Mouse (Mus musculus) limb, embryonic 12.5 days (tissue): ENCODE measurements around the gene Hamp2. TPM values are rescaled to one million over a fixed set of nuclear protein-coding genes. Genes with fewer than 3 reads are reported as not detected.
"Not testable (repeated sequence)": the region's sequence is repeated elsewhere in the genome, so short reads cannot be mapped to it uniquely, and the experiment has no call there.

Experiments used
- ATAC-seq: fragments of 200-750 bp; cut with Nextera tagmentation; 2 replicates; pipeline ENCODE4 v1.8.0; 2017; ENCODE audit warnings: low read depth, moderate TSS enrichment; ENCODE audit not compliant: insufficient number of reproducible peaks, insufficient read depth, low FRiP score, low TSS enrichment
- H3K27ac ChIP-seq: fragments of 300-500 bp; sonication (generic); 2 replicates; pipeline ENCODE4 v1.5.1; 2016; ENCODE audit warnings: mild to moderate bottlenecking, moderate library complexity
- H3K27me3 ChIP-seq: fragments of 300-500 bp; sonication (generic); 2 replicates; pipeline ENCODE4 v1.6.1; 2016; ENCODE audit warnings: mild to moderate bottlenecking, moderate library complexity
- H3K36me3 ChIP-seq: fragments of 300-500 bp; sonication (generic); 2 replicates; pipeline ENCODE4 v1.6.1; 2016; ENCODE audit warnings: mild to moderate bottlenecking, moderate library complexity
- H3K4me1 ChIP-seq: fragments of 300-500 bp; sonication (generic); replicated peaks from 2 replicates; pipeline ENCODE4 v1.6.1; 2016
- H3K4me2 ChIP-seq: fragments of 300-500 bp; sonication (generic); 2 replicates; pipeline ENCODE4 v1.6.1; 2016; ENCODE audit warnings: mild to moderate bottlenecking, moderate library complexity
- H3K4me3 ChIP-seq: fragments of 300-500 bp; sonication (generic); replicated peaks from 2 replicates; pipeline ENCODE4 v1.5.1; 2016; ENCODE audit warnings: mild to moderate bottlenecking
- H3K9ac ChIP-seq: fragments of 300-500 bp; sonication (generic); replicated peaks from 2 replicates; pipeline ENCODE4 v1.6.1; 2016; ENCODE audit warnings: mild to moderate bottlenecking, moderate library complexity
- H3K9me3 ChIP-seq: fragments of 300-500 bp; sonication (generic); 2 replicates; pipeline ENCODE4 v1.6.1; 2016; ENCODE audit warnings: mild to moderate bottlenecking, moderate library complexity
- WGBS: fragments of 180-500 bp; shearing (Covaris S2); methylation state at CpG from one replicate; pipeline ENCODE4 v1.1.7; 2016; 5-methylcytosine and 5-hydroxymethylcytosine counted together
- polyA plus RNA-seq: library from polyadenylated mRNA; unstranded; fragments of >200 nt; fragmentation: Nextera tagmentation; extraction: Ambion mirVana; gene quantifications from 2 replicates; pipeline ENCODE4 v1.2.1, GENCODE M21; 2016

The Hamp2 gene
- polyA plus RNA-seq, 1 experiment from 2014 or later, result not detected

DNA sequence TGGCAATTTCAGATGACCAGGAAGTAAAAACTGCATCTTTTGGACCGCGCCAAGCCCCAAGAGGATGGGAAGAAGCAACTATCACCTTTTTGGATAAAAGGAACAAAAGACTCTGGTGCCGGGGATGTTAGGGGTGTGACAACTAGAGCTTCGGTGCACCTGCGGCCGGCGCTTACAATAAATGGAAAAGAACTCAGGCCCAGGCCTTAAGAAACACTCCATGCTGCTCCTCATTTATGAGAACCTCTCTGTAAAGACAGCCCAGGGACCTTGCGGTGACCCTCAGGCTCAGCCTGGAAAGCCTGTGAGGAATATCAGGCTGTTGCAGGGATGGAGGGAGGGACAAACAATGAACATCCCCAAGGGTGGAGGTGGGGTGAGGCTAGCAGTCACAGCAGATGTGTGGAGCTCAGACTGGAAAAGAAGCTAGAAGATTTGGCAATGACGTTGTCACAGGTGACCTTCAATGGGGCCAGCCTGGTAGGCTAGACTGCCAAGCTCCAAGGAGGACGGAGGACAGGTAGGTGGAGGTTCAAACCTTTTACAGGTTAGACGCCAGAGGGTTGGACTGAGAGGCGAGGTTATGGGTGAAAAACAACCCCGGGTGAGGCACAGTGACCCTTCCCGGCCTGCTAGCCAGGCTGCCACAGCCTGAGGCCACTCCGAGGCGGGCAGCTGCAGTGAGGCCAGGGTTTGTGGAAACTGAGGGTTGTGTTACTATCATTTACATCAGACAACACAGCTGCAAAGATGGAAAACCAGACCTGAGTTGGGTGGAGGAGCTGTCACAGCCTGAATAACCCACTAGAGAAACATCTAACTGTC, 28.2 kb upstream of the Hamp2 start:
- Histone ChIP-seq H3K27ac (no peak overlapping the region), H3K4me1 (peaks cover 10% of the 10 kb centered on the region), H3K36me3 (peaks cover 66% of the 10 kb centered on the region), H3K9ac (no peak overlapping the region), H3K4me3 (no peak overlapping the region), H3K27me3 (no peaks in the 10 kb centered on the region), H3K4me2 (no peak overlapping the region), H3K9me3 (no peaks in the 10 kb centered on the region)
- ATAC-seq, result no peak
- 91% methylated on average over 16 of the region's 16 CpGs for WGBS

DNA sequence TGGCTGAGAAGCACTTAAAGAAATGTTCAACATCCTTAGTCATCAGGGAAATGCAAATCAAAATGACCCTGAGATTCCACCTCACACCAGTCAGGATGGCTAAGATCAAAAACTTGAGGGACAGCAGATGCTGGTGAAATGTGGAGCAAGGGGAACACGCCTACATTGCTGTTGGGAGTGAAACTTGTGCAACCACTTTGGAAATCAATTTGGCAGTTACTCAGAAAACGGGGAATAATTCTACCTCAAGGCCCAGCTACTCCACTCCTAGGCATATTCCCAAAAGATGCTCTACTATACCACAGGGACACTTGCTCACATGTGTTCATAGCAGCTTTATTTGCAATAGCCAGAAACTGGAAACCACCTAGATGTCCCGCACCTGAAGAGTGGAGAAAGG, 25.4 kb upstream of the Hamp2 start:
- H3K4me2 ChIP-seq, H3K9ac ChIP-seq, H3K27me3 ChIP-seq, H3K4me1 ChIP-seq, H3K9me3 ChIP-seq, ATAC-seq, H3K4me3 ChIP-seq, H3K27ac ChIP-seq: not testable (repeated sequence)
- WGBS, result 96% methylated on average over 3 of the region's 3 CpGs
- H3K36me3 ChIP-seq, result peaks cover 80% of the 10 kb centered on the region

GRCm38 (mm10) chr7:30945876-30946275, 21.4 kb upstream of the Hamp2 start:
- Histone ChIP-seq H3K27ac (no peak overlapping the region), H3K4me3 (no peak overlapping the region)

GRCm38 (mm10) chr7:30945466-30945865, 21.0 kb upstream of the Hamp2 start:
- H3K9me3 ChIP-seq, H3K27me3 ChIP-seq, H3K4me2 ChIP-seq, H3K27ac ChIP-seq, H3K9ac ChIP-seq, ATAC-seq, H3K4me1 ChIP-seq, H3K4me3 ChIP-seq: not testable (repeated sequence)
- peaks cover 37% of the 10 kb centered on the region for H3K36me3 ChIP-seq
- WGBS, result 90% methylated on average over 7 of the region's 7 CpGs

More at GRCm38 (mm10) chr7:30945876-30946275, 21.4 kb upstream of the Hamp2 start:
- 93% methylated on average over 7 of the region's 7 CpGs for WGBS
- ATAC-seq, result no peak; the same call in 1 of the 2 replicates
- H3K27me3 ChIP-seq, result no peaks in the 10 kb centered on the region
- peaks cover 41% of the 10 kb centered on the region for H3K36me3 ChIP-seq
- H3K9me3 ChIP-seq, result no peaks in the 10 kb centered on the region
- H3K4me2 ChIP-seq, result no peak overlapping the region
- no peaks in the 10 kb centered on the region for H3K4me1 ChIP-seq
- no peak overlapping the region for H3K9ac ChIP-seq

- ATAC-seq, result not testable (repeated sequence)
- WGBS, result 63% methylated on average over 2 of the region's 2 CpGs
Measured at GRCm38 (mm10) chr7:30944706-30945105, 20.2 kb upstream of the Hamp2 start.

DNA sequence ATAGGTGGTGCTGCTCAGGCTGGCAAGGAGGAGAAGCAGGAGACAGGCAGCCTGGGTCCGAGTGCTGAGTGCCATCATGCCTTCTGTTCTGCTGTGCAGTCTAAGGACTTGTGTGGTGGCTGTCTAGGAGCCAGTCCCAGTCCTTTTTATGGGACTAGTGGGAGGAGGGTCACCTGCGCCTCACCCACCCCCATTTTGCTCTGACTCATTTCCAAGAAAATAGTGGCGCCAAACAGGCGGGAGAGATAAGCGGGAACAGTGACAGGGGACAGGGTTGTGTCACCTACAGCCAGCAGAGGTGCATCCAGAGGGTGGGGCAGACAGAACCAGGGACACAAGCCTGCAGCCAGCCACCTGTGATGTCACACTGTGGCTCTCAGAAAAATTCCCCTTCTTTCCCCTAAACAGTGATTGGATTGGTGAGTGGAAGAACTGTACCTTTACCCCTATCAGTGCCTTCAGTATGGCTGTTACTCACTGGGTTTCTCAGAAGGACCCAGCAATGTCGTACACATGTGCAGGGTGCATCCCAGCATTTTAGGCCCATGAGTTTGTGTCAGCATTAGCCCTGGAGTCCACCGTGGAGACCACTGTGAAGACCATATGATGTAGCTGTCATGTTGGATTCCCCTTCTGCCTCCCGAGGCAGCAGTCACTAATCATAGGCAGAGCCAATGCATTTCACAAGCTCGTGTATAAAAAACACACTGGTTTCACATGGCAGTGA, 19.6 kb upstream of the Hamp2 start, which contains the start of gene Hamp:
TSS of gene Hamp (minus strand) at position 124 of the 727 bp plus-strand sequence.
- H3K4me3 ChIP-seq, result no peak within 1 kb of the TSS

More at GRCm38 (mm10) chr7:30944706-30945105, 20.2 kb upstream of the Hamp2 start:
- not testable (repeated sequence) for H3K4me1 ChIP-seq, H3K9me3 ChIP-seq, H3K4me3 ChIP-seq, H3K27me3 ChIP-seq, H3K4me2 ChIP-seq, H3K27ac ChIP-seq, H3K9ac ChIP-seq
- peaks cover 29% of the 10 kb centered on the region for H3K36me3 ChIP-seq

DNA sequence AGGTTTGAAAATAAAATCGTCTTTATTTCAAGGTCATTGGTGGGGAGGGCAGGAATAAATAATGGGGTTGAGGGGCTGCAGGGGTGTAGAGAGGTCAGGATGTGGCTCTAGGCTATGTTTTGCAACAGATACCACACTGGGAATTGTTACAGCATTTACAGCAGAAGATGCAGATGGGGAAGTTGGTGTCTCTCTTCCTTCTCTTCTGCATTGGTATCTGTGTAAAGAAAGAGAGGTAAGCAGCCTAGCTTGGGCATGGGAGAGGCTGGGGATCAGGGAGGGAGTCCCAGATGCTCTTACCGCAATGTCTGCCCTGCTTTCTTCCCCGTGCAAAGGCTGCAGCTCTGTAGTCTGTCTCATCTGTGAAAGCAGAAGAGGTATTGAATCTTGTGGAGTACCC, 17.9 kb upstream of the Hamp2 start:
- 64% methylated on average over 3 of the region's 3 CpGs for WGBS
- not testable (repeated sequence) for H3K27ac ChIP-seq, H3K4me2 ChIP-seq, H3K9me3 ChIP-seq, H3K4me3 ChIP-seq, ATAC-seq, H3K4me1 ChIP-seq, H3K9ac ChIP-seq, H3K27me3 ChIP-seq
- H3K36me3 ChIP-seq, result peaks cover 18% of the 10 kb centered on the region

More for the DNA sequence above, 19.6 kb upstream of the Hamp2 start, which contains the start of gene Hamp:
- Histone ChIP-seq H3K9ac (no peak within 1 kb of the TSS), H3K4me1 (no peaks in the 10 kb centered on the region), H3K4me2 (no peak within 1 kb of the TSS), H3K36me3 (peaks cover 23% of the 10 kb centered on the region), H3K9me3 (no peaks in the 10 kb centered on the region), H3K27ac (no peak within 1 kb of the TSS), H3K27me3 (no peaks in the 10 kb centered on the region)
- no peak for ATAC-seq
- WGBS, result 68% methylated on average over 9 of the region's 9 CpGs

GRCm38 (mm10) chr7:30940070-30940469, 15.6 kb upstream of the Hamp2 start:
- H3K4me3 ChIP-seq, H3K9me3 ChIP-seq, H3K4me1 ChIP-seq, H3K9ac ChIP-seq, ATAC-seq, H3K27me3 ChIP-seq, H3K4me2 ChIP-seq, H3K27ac ChIP-seq, H3K36me3 ChIP-seq: not testable (repeated sequence)
- 74% methylated on average over 1 of the region's 1 CpGs for WGBS

DNA sequence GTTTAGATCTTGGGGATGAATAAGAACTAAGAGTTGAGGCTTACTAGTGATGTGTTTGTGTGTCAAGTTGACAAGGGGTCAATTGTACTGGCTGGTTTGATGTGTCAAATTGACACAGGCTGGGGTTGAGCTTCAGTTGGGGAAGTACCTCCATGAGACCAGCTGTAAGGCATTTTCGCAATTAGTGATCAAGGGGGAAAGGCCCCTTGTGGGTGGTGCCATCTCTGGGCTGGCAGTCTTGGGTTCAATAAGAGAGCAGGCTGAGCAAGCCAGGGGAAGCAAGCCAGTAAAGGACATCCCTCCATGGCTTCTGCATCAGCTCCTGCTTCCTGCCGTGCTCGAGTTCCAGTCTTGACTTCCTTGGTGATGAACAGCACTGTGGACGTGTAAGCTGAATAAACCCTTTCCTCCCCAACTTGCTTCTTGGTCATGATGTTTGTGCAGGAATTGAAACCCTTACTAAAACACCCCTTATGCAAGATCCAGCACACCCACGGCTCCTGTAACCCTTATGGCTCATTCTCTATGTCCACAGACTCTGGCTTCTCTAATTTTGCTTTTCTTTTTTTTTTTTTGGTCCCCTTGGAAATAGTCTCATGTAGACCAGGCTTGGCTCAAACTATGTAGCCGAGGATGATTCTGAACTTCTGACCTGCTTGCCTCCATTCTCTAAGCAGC, 11.1 kb upstream of the Hamp2 start:
- not testable (repeated sequence) for H3K4me1 ChIP-seq, H3K9me3 ChIP-seq, H3K4me2 ChIP-seq, ATAC-seq, H3K27me3 ChIP-seq, H3K27ac ChIP-seq, H3K4me3 ChIP-seq, H3K9ac ChIP-seq, H3K36me3 ChIP-seq
- WGBS, result 72% methylated on average over 6 of the region's 6 CpGs

GRCm38 (mm10) chr7:30924071-30924470, 410 bp downstream of the Hamp2 start:
- no peak overlapping the region for H3K4me3 ChIP-seq
- no peak overlapping the region for H3K4me2 ChIP-seq
- no peaks in the 10 kb centered on the region for H3K27me3 ChIP-seq
- 58% methylated on average over 3 of the region's 3 CpGs for WGBS
- no peaks in the 10 kb centered on the region for H3K4me1 ChIP-seq
- no peak overlapping the region for H3K27ac ChIP-seq
- no peaks in the 10 kb centered on the region for H3K9me3 ChIP-seq
- H3K36me3 ChIP-seq, result no peaks in the 10 kb centered on the region
- no peak for ATAC-seq
- no peak overlapping the region for H3K9ac ChIP-seq

- H3K27ac ChIP-seq, H3K9me3 ChIP-seq, H3K4me1 ChIP-seq, H3K27me3 ChIP-seq, H3K9ac ChIP-seq, ATAC-seq, H3K4me2 ChIP-seq, H3K36me3 ChIP-seq, H3K4me3 ChIP-seq: not testable (repeated sequence)
- WGBS, result 45% methylated on average over 3 of the region's 3 CpGs
Measured at GRCm38 (mm10) chr7:30922490-30922889, 2.0 kb downstream of the Hamp2 start.
